Mouse (Mus musculus) kidney, adult 11 months (tissue): ENCODE results near the gene Gm42417.
"Not testable (repeated sequence)": the region's sequence is repeated elsewhere in the genome, so short reads cannot be mapped to it uniquely, and the experiment has no call there.

Experiments
- DNase-seq: peaks from one replicate; pipeline ENCODE4 v3.0.0; 2022

The Gm42417 gene

DNA sequence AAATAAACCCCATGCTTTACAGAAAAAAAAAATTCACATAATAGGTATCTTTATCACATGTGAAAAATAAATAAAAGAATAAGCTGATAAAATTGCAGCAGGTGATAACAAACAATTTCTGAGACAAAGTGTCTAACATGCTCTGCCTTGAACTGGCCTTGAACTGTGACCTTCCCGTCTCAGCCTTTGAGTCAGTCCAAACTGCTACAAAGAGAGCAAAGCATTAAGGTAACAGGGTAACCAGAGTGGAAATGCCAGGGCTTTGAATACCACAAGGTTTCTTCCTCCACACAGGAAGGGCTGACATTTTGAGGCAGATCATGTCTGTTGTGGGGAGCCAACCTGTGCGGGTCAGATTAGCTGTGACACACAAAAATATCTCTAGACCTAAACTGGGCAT lies 6.2 kb upstream of the Gm42417 start:
- DNase-seq, result no peak

DNA sequence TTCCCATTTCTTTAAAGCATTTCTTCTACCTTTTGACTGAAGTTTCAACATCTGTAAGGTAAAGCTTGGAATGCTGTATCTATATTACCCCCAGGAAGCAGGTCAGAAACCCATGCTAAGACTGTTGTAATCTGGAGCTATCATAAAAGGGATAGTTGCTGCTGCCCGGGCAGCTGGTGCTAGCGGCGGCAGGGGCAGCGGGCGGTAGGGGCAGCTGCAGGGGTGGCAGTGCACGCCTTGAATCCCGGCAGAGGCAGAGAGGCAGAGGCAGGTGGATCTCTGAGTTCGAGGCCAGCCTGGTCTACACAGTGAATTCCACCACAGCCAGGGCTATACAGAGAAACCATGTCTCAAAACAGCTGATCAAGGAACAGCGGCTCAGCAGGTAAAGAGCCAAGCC lies 3.7 kb upstream of the Gm42417 start:
- no peak for DNase-seq

DNA sequence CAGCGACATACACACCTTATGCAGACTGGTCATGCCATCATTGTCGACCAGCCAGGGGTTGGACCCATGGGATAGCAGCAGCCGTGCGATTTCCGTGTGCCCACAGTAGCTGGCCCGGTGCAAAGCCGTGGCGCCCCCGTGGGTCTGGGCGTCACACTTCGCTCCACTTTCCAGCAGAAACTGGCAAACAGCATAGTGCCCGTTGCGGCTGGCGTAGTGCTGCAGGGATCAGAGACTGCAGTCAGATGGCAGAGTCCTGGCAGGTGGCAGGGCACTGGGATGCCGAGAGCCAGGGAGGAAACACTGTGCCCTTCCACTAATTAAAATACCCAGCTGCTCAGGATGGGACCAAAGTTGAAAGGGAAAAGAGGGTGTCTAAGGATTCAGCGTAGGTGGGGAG lies 2.6 kb upstream of the Gm42417 start:
- DNase-seq, result no peak

DNA sequence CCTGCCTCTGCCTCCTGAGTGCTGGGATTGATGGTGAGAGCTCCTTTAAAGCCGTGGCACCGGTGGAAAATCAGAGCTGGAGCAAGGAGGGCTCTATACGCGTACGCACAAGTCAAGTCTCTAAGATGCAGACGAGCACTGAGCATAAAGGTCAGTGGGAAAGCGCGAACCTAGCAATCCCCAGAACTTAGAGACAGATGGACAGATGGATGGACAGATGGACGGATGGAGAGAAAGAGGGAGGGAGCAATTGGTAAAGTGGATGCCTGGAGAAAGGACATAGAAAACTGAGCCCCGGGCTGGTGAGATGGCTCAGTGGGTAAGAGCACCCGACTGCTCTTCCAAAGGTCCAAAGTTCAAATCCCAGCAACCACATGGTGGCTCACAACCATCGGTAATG lies 1.6 kb upstream of the Gm42417 start:
- no peak for DNase-seq

DNA sequence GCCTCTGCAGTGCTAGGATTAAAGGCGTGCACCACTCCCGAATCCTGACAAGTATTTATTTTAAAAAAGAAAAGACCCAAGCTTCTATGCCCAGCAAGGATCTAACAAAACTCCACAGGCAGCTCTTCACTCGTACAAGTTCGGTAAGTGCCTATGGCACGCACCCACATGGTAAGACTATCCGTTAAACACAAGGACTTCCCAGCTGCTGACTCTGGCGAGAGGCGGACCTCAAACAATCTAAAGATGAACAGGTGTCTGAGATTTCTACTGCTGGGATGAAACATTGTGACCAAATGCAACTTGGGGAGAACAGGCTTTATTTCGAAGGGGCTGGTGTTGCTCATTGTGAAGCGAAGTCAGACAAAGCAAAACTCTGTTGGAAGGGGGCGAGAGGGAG lies 903 bp upstream of the Gm42417 start:
- no peak for DNase-seq

DNA sequence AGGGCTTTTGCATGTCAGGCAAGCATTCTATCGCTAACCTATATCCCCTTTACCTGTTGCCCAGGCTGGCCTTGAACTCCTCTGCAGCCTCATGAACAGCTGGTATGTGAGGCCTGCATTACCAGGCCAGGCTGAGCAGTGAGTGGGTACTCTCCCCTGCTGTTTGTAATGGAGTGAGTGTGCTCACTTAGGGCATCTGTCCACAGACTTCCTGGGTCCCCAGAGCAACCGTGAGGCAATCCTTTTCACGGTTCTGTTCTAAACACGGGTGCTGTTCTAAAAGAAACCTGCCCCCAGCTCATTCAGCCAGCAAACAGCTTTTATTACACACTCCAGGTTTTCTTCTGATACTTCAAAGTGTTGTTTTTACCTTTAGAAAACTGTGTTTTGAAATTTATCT lies 502 bp downstream of the Gm42417 start:
- no peak for DNase-seq

DNA sequence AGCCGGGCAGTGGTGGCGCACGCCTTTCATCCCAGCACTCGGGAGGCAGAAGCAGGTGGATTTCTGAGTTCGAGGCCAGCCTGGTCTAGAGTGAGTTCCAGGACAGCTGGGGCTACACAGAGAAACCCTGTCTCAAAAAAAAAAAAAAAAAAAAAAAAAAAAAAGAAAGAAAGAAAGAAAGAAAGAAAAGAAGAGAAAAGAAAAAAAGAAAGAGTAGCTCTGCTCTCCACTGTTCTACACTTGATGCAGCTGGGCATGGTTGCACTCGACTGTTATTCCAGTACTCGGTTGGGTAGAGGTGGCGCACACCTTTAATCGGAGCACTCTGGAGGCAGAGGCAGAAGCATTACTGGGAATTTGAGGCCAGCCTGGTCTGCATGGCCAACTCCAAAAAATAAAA lies 2.4 kb downstream of the Gm42417 start, which contains the start of gene Ankrd23:
Gene Ankrd23 (minus strand): TSS at position 101 of the 400 bp plus-strand sequence.
- not testable (repeated sequence) for DNase-seq

DNA sequence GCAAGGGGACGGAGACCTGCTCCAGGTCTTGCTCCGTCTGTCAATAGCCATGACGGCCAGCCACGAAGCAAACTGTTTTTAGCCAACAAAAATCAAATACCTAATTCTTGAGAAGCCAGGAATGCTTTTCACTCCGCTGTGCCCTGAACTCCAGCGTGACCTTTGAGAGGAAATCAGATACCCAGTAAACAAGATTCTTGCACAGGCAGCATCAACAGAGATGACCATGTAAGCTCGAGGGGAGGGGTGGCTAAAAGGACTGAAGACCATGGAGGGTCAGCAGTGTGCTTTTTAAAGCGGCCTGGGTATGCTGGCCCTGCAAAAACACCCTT lies 2.9 kb downstream of the Gm42417 start:
- DNase-seq, result no peak

DNA sequence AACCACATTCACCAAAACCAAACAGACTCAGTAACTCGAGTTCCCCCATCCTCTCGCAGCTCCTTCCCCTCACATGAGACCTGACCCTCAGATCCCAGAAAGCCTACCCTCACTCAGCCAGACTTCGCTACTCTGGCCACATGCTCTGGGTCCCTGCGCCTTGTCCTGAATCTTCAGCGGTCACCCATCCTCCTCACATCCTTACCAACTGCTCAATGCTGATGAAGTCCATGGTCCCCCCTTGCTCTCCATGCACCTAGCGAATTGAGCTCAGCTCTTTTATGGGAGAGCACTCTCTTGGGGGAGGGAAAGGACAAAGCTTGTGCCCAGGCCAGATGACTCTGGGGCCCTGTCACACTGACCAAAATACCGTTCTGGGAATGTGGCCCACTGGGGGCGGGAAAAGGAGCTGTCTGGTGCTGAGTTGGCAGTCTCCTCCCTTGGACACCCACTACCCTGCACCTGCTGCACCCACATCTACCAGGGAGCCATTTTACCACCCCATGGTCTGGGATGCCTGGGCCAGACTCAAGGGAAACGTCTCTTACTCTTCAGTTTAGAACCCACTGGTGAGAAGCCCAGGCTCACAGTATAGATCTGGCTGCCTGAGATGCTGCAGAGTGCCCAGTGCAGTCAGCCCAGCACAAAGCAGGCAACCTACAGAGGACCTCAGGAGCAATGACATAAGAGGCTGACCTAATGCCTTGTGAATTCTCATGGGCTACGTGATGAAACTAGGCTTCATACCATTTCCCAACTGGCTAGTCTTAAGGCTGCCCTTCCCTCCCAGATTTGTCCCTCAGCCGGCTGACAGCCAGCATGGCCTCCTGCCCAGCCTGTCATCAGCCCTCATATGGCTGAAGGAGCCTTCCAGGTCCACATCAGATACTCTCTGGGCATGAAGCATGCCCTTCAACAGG lies 3.5 kb downstream of the Gm42417 start:
- no peak for DNase-seq

DNA sequence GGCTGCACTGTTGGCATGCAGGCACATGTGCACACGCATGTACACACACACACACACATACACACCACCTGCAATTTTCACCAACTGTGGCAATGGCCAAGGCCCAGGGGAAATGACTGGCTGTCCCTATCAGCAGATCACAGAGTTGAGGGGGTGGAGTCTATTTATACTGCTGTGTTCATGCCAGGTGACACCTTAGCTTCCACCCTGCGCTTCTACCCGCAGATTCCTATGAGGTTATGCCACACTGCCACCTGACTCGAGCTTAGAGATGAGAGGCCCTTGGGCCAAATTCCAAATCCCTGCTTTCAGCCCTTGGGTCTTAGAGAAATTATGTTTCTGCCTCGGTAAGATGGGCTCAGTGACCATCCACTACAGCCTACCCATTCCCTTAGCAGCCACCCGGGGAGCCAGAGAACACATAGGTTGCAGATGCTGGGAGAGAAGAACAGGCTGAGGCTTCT lies 4.6 kb downstream of the Gm42417 start:
- no peak for DNase-seq

DNA sequence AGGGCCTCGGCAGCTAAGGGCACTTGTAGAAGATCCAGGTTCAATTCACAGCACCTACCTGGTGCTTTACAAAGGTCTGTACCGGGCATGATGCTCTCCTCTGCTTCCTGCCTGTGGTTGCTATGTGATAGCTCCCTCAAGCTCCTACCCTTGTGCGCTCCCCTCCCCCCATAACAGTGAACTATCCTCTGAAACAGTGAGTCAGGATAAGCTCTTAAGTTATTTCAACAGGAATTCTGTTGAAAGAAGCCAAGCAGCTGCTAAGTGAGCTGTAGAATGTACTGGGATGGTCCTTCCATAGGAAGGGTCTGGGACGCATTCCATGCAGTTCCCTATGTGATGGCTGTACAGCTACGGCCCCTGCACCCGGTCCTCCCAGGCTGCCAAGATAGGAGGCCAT lies 5.7 kb downstream of the Gm42417 start:
- no peak for DNase-seq

DNA sequence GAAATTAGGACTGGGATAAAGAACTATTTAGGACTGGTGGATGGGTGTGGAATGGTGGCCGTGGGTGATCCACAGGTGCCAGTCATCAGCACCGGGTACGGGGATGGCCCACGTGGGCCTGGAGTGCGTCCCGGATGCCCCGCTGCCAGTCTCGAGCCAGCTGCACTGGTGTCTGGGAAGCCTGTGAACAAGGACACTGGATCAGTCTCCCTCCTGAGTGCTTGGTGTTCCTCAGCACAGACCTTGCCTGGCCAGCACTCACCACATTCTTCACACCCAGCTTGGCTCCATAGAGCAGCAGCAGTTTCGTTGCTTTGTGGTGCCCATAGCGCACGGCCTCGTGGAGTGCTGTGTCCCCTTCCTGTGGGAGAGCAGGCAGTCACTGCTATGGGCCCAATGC lies 7.8 kb downstream of the Gm42417 start:
- no peak for DNase-seq

DNA sequence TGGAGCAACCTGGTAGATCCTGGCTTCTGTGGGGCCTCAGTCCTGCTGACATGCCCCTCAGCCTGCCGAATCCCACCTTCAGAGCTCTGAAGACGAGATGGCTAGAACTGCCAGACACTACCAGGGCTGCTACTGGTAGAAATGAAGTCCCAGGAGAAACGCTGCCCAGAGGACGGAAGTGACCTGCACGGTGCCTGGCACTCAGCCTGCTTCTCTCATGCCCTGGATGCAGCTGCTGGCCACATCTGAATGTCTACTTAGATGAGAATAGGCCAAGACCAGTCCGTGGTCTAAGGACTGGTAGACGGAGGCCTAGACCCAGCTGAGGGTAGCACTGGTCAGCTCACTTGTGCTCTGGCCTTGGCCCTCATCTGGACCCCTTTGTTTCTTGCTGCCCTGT lies 8.3 kb downstream of the Gm42417 start:
- no peak for DNase-seq

DNA sequence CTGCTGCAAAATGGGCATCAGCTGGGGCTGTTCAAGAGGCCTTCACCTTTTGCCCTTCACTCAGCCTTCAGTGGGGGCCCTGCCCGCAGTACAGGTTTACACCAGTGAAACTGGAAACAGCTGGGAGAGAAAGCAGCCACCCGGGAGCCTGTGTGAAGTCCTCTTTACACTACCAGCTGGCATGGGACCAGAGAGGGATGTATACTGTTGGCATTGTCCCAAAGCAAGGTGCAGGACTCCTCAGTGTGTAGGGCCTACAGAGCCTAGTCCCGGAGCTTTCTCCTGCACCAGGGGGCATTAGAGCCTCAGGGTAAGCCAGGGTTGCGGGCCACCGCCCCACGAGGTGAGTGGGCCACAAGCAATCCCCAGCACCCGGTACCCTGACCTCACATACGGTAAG lies 8.7 kb downstream of the Gm42417 start:
- DNase-seq, result no peak

DNA sequence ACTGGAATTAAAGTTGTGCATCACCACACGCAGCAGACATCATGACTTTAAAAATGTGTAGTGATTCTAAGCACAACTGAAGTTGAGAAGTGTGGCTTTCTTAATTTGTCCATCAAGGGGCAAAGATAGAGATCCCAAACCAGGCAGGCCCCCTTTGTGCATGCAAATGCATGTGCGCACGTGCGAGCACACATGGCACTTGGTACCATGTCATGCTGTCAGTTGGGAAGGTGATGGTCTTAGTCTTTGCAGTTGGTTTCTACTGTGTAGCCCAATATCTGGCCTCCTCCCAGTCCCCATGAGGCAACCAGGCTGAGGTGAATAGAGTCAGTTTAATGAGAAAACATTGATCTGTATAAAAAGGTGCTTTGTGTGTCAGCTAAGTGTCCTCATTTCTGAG lies 9.4 kb downstream of the Gm42417 start:
- DNase-seq, result no peak

DNA sequence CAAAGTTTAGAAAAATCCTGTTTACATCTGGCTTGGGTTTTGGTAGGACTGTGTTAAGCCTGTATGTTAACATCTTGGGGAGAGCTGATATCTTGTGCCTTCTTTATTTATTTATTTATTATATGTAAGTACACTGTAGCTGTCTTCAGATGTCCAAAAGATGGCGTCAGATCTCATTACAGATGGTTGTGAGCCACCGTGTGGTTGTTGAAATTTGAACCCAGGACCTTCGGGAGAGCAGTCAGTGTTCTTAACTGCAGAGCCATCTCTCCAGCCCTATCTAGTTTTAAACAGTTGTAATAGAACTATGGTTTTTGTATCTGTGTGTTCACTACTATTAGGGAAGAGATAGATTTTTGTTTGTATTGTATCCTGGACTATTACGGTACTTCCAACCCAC lies 10.0 kb downstream of the Gm42417 start:
- DNase-seq, result no peak

DNA sequence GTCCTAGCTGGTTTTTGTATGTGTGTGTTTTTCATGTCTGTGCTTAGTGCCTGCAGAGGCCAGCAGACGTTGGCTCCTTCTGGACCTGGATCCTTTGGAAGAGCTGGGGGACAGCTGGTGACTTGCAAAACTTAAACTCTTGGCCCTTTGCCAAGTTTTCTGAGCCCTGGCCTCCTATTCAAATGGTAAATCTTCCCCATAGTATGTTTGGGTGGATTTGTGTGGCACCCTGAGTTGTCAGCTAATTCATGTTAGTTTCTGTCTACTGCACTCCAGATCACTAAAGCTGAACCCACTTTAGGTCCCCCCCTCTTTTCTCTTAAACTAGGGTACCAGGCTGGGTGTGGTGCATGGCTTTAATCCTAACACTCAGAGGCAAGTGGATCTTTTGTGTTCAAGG lies 10.9 kb downstream of the Gm42417 start:
- no peak for DNase-seq

DNA sequence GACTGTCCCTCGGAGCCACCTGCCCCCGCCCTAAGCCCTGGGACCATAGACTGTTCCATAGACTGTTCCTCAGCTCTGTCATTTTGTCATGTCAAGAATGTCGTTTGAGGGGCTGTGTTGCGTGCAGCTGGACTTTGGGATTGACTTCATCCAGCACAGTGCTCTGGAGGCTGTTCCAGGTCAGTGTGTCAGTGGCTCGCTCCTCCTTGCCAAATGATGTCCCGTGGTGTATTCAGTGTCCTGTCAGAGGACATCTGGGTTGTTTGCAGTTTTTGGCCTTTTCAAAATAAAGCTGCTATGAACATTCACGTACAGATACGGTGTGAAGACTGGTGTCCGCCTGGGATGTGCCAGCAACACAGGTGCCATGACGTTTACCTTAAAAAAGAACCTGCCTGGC lies 12.3 kb downstream of the Gm42417 start:
- no peak for DNase-seq

DNA sequence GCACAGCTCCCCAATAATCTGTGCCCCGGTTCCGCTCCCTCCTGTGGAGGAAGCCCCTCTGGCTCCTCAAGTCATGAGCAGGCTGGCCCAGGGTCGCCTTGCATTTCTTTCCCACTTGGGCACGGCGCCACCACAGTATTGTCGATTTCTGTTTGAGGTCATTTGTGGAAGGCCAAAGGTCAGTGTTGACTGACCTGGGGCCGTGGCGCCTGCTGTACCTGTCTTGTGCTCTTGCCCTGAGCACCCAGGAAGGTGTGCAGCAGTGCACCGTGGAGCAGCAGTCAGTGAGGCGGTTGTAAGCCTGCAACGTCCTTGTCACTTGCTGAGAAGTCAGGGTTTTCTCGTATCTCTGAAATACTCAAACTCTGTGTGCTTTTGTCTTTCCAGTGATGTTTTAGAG lies 13.5 kb downstream of the Gm42417 start:
- DNase-seq, result no peak

DNA sequence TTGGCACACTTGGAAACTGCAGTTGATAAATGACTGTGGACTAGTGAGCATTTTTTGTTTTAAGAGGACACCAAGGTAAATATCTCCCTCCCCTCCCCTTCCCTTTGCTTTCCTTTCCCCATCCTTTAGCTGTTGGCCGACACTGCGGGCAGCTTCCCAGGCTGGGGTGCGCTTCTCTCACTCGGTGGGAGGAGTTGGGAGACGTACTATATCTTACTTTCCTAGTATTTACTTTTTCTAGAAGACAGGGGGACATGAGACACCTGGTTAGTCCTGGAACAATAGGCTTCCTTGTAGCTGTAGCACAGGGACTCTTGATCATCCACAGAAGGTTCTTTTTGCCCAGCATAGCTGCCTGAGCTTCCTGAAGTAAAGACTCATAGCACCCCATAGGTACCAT lies 15.2 kb downstream of the Gm42417 start:
- DNase-seq, result no peak

DNA sequence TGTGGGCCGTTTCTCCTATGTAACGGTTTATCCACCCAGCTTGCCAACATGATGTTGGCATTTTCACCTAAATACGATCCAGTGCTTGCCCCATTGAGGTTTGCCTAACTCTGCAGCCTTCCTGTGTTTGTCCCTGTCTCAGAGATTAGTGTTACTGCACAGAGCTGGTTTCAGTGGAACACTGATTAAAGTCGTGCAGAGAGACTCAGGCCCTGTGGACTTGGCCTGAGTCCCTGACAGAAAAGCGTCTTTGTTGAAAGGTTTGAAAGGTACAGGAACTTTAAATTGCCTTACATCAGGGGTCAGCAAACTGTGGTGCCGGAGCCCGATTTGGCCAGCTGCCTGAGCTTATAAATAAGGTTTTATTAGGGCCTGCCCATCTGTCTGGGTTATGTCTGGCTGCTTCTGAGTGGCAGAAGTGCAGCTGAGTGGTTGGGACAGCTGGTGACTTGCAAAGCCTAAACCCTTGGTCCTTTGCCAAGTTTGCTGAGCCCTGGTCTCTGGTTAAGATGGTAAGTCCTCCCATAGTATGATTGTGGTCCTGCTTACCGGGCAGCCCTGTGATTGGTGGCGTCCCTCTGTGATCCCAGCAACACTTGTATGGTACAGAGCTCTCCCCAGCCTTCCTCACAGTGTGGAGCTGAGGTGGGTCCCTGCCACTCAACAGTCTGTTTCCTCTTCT lies 15.8 kb downstream of the Gm42417 start:
- DNase-seq, result no peak

DNA sequence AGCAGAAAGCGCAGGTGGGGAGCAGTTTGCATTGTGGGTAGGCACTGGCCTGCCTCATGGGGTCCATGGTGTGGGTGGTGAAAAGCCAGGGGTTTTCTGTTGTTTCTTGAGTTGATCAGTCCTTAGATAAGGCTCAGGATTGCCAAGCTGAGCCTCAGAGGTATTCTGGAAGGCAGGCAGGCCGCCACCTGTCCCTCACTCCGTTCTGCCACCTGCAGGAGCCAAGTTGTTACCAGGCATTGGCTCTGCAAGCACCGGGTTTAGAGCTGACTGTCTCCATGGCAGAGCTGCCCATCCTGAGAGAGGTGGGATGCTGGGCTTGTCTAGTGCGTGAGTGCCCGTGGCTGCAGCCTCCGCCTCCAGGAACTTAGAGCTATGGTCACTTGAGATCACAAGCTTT lies 17.0 kb downstream of the Gm42417 start:
- DNase-seq, result no peak

DNA sequence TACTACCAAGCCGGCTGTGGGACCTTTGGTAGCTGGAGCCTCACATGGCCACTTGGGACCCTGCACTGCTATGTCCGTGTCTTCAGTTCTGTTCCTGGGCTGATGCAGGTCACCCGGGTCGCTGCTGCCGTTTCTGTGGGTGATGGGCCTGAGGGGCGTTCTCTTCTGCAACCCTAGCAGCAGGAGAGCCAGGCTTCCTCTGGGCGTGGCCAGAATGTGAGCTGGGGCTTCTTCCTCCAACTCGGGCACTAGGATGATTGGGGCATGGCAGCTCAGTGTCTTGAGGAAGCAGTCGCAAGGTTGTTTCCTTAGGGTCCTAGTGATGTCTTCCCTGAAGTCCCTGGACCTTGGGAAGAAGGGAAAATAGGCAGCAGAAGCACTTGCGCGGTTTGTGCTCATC lies 19.6 kb downstream of the Gm42417 start:
- DNase-seq, result no peak

DNA sequence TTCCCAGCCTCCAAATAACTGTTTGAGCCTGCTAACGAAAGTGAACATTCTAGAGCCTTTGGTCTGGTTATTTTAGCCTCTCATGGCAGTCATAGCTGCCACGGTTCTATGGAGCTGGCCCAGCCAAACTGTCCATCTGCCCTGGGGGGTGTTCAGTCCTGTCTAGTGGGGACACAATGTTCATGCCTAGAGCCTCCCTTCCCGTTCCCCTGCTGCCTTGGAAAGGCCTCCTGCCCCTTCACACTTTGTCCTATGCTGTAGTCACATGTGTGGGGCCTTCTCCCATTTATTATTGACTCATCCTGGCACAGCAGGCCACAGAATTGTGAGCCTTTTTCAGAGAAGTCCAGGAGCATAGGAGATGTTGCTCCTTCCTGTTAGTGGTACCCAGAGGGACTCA lies 21.0 kb downstream of the Gm42417 start:
- no peak for DNase-seq

DNA sequence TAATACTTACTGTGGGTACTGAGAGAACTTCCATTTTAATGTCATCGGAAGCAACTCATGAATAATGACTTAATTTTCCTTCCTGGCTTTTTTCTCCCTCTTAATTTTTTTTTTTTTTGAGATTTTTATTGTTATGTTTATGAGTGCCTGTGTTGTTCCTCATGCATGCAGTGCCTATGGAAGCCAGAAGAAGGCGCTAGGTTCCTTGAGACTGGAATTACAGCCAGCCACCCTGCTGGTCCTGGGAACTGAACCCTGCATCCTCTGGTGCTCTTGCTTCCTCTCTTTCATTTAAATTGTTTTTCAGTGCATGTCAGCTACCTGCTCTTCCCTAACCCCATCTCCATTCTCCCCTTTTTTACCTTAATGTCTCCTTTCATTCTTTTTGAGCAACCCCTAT lies 25.5 kb downstream of the Gm42417 start:
- DNase-seq, result no peak
